Mouse (Mus musculus) lung, embryonic 14.5 days (tissue): Measurements from ENCODE around the gene Fut2. TPM values are rescaled to one million over a fixed set of nuclear protein-coding genes. Genes with fewer than 3 reads are reported as not detected.

ENCODE experiments used
- ATAC-seq: fragments of 200-750 bp; cut with Nextera tagmentation; 2 replicates; pipeline ENCODE4 v1.8.0; 2017; ENCODE audit warnings: mild to moderate bottlenecking, moderate TSS enrichment, moderate library complexity; ENCODE audit not compliant: insufficient read depth
- DNase-seq: peaks from one replicate; pipeline ENCODE4 v3.0.0-alpha.2; 2015
- H3K27ac ChIP-seq: fragments of 300-500 bp; sonication (generic); 2 replicates; pipeline ENCODE4 v1.5.1; 2014; ENCODE audit warnings: low read depth, mild to moderate bottlenecking, moderate library complexity
- H3K27me3 ChIP-seq: fragments of 300-500 bp; sonication (generic); 2 replicates; pipeline ENCODE4 v1.6.1; 2014; ENCODE audit warnings: low read length, control low read depth; ENCODE audit not compliant: insufficient read depth
- H3K36me3 ChIP-seq: fragments of 300-500 bp; sonication (generic); 2 replicates; pipeline ENCODE4 v1.6.1; 2014; ENCODE audit warnings: control low read depth; ENCODE audit not compliant: insufficient read depth
- H3K4me1 ChIP-seq: fragments of 300-500 bp; sonication (generic); 2 replicates; pipeline ENCODE4 v1.6.1; 2014; ENCODE audit warnings: antibody characterized with exemption, control low read depth; ENCODE audit not compliant: insufficient read depth
- H3K4me2 ChIP-seq: fragments of 300-500 bp; sonication (generic); 2 replicates; pipeline ENCODE4 v1.6.1; 2014; ENCODE audit warnings: mild to moderate bottlenecking
- H3K4me3 ChIP-seq: fragments of 300-500 bp; sonication (generic); 2 replicates; pipeline ENCODE4 v1.5.1; 2014; ENCODE audit warnings: low read depth, low read length
- H3K9ac ChIP-seq: fragments of 300-500 bp; sonication (generic); 2 replicates; pipeline ENCODE4 v1.6.1; 2014
- H3K9me3 ChIP-seq: fragments of 300-500 bp; sonication (generic); 2 replicates; pipeline ENCODE4 v1.6.1; 2016; ENCODE audit warnings: low read depth, low read length, control low read depth
- CTCF ChIP-seq: IDR thresholded peaks from 2 replicates; pipeline ENCODE4 v1.5.1; 2016; ENCODE audit warnings: antibody characterized with exemption, low read depth
- WGBS: fragments of 180-500 bp; shearing (Covaris S2); extraction: QIAGEN DNeasy Blood & Tissue Kit; methylation state at CpG from one replicate; pipeline ENCODE4 v1.1.7; 2014; 5-methylcytosine and 5-hydroxymethylcytosine counted together
- polyA plus RNA-seq: library from polyadenylated mRNA; unstranded; fragments of >200 nt; fragmentation: Nextera tagmentation; extraction: Ambion mirVana; gene quantifications from 2 replicates; pipeline ENCODE4 v1.2.1, GENCODE M21; 2014

Fut2 gene
- polyA plus RNA-seq, 1 experiment from 2014 or later: 0.75 TPM

DNA sequence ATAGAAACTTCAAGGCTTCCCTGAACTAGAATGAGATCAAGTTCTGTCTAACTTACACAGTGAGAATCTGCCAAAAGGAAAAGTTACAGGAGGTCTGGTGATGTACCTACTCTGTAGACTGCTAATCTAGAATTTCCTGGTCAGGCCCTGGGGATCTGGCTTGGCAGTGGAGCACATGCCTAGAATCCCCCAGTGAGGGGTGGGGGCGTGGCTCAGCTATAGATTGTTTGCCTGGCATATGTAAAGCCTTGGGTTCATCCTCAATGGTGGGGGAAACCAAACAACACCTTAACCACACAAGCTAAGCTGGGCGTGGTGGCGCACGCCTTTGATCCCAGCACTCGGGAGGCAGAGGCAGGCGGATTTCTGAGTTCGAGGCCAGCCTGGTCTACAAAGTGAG is 31.7 kb upstream of the Fut2 start:
- H3K4me1 ChIP-seq: peaks cover 3% of the 10 kb centered on the region; the same call in 1 of the 2 replicates
- H3K27me3 ChIP-seq: peaks cover 25% of the 10 kb centered on the region
- WGBS: 80% methylated on average over 5 of the region's 7 CpGs
- TF ChIP-seq CTCF: no peak
- DNase-seq (no peak), ATAC-seq (no peak)
- H3K4me2 ChIP-seq: no peak overlapping the region
- H3K9me3 ChIP-seq: no peaks in the 10 kb centered on the region
- H3K9ac ChIP-seq: no peak overlapping the region
- no peak overlapping the region for H3K4me3 ChIP-seq
- H3K36me3 ChIP-seq: no peaks in the 10 kb centered on the region
- no peak overlapping the region for H3K27ac ChIP-seq

DNA sequence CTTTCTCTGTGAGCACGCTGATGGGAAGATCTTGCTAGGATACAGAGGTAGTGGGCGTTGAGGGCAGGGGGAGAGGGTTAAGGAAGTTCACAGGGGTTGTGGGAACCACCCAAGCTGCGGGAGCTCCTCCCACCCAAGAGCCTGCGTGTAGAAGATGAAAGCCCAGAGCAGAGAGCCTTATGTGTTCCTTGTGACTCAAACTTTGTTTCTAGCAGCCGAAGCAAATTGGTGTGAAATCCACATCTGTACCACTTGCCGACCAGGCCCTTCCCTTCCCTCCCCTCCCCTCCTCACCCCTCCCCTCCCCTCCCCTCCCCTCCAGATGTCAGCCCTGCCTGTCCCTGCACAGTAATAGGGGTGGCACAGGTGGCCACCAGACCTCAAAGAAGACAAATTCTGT is 28.9 kb upstream of the Fut2 start:
- Histone ChIP-seq H3K4me3 (no peak overlapping the region), H3K4me1 (no peaks in the 10 kb centered on the region), H3K27ac (no peak overlapping the region), H3K9ac (no peak overlapping the region), H3K27me3 (peaks cover 18% of the 10 kb centered on the region), H3K4me2 (no peak overlapping the region), H3K9me3 (no peaks in the 10 kb centered on the region), H3K36me3 (no peaks in the 10 kb centered on the region)
- WGBS: 19% methylated on average over 6 of the region's 6 CpGs
- no peak for TF ChIP-seq CTCF
- ATAC-seq (no peak), DNase-seq (no peak)

DNA sequence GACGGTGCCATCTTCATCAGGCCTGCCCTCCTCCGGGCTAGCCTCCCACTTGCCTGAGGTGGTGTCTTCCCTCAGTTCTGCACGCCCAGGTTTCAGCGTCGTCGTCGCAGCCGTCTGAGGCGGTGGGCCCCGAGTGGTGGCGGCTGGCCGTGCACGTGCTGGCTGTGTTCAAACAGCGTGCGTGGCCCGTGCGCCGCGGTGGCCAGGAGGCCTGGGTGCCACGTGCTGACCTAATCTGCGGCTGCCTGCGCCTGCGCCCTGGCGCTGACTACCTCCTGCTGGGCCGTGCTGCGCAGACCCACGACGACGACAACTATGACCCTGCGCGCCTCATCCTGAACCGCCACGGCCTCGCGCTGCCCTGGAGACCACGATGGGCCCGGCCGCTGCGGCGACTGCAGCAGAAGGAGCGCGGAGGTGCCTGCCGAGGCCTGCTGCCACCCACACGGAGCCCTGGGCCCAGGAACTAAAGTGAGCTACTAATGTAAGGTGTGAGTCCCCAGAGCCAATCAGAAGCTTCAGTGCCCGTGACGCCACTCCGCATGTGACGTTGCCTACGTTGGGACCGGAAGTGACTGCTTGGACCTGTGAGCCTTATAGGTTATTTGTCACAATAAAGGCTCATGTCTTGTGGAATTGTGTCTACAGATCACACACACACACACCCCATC is 27.9 kb upstream of the Fut2 start, which contains the start of gene Sec1:
Gene Sec1 (minus strand): TSS at position 482 of the 671 bp plus-strand sequence.
- no peaks in the 10 kb centered on the region for H3K9me3 ChIP-seq
- H3K36me3 ChIP-seq: no peaks in the 10 kb centered on the region
- ATAC-seq (no peak; the same call in 1 of the 2 replicates), DNase-seq (no peak)
- H3K4me1 ChIP-seq: no peaks in the 10 kb centered on the region
- no peak within 1 kb of the TSS for H3K4me3 ChIP-seq
- TF ChIP-seq CTCF: no peak
- H3K27me3 ChIP-seq: peaks cover 8% of the 10 kb centered on the region
- H3K9ac ChIP-seq: no peak within 1 kb of the TSS
- WGBS: 86% methylated on average over 50 of the region's 50 CpGs
- H3K4me2 ChIP-seq: no peak within 1 kb of the TSS
- H3K27ac ChIP-seq: no peak within 1 kb of the TSS

DNA sequence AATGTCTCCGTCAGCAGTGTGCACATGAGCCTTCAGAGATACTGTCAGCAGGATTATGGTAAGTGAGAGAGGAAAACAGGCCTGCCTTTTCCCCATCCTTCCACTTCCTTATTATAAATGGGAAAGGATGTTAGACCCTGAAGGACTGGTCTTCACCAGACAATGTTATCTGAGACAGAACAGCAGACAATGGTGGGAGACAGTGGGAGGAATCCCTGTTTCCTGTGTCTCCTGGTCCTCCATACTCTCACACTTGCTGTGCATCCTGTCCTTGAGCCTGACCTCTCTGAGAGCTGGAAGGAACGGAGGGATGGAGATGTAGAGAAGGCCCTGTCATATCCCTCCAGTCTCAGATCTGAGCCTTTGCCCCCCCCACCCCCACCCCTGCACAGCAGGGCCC is 26.2 kb upstream of the Fut2 start:
- Histone ChIP-seq H3K4me1 (no peaks in the 10 kb centered on the region), H3K9ac (no peak overlapping the region), H3K9me3 (no peaks in the 10 kb centered on the region), H3K36me3 (no peaks in the 10 kb centered on the region), H3K4me2 (no peak overlapping the region), H3K27me3 (no peaks in the 10 kb centered on the region), H3K27ac (no peak overlapping the region), H3K4me3 (no peak overlapping the region)
- DNase-seq (no peak), ATAC-seq (no peak)
- 63% methylated on average over 2 of the region's 2 CpGs for WGBS
- TF ChIP-seq CTCF: no peak

DNA sequence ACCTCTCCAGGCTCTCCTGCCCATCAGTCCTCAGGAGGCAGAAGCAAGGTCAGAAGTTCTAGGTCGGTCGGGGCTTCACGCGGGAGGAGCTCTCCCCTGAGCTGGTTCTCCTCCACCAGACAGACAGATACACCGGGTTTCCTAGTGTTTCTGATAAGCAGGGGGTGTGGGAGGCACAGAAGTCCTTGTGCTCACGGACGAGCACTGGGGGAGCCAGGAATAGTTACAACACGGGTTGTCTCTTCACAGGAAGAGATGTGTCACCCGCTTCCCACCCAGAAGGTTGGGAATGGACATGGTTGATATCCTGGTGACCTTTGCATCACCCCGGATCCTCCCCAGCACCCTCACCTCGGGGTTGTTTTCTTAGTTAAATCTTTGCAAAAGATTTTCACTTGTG is 23.6 kb upstream of the Fut2 start:
- Histone ChIP-seq H3K9me3 (no peaks in the 10 kb centered on the region), H3K27ac (no peak overlapping the region), H3K4me1 (no peaks in the 10 kb centered on the region), H3K4me3 (no peak overlapping the region), H3K9ac (no peak overlapping the region), H3K4me2 (no peak overlapping the region), H3K27me3 (no peaks in the 10 kb centered on the region), H3K36me3 (no peaks in the 10 kb centered on the region)
- DNase-seq: no peak
- TF ChIP-seq CTCF: no peak
- 53% methylated on average over 11 of the region's 11 CpGs for WGBS
- ATAC-seq: no peak

DNA sequence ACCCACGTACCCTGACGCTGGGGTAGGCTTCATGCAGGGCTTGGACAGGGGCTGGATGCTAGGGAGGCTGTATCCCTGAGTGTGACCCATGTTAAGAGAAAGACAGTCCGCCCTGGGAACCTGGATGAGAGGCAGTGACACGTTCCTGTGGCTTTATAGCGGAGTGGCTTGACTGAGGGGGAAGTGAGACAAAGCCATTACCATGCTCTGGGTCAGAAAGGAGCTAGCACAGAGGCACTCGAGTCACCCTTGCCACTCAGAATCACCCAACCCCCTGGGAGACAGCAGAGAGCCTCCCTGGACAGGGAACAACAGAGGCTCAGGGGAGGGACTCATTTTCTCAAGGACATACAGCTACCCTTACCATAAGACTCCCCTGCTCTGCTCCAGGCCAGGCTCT is 22.9 kb upstream of the Fut2 start:
- Histone ChIP-seq H3K27ac (no peak overlapping the region), H3K9ac (no peak overlapping the region), H3K4me1 (no peaks in the 10 kb centered on the region), H3K4me3 (no peak overlapping the region), H3K36me3 (no peaks in the 10 kb centered on the region), H3K4me2 (no peak overlapping the region), H3K9me3 (no peaks in the 10 kb centered on the region), H3K27me3 (no peaks in the 10 kb centered on the region)
- no peak for DNase-seq
- ATAC-seq: no peak
- TF ChIP-seq CTCF: no peak
- 56% methylated on average over 6 of the region's 6 CpGs for WGBS

DNA sequence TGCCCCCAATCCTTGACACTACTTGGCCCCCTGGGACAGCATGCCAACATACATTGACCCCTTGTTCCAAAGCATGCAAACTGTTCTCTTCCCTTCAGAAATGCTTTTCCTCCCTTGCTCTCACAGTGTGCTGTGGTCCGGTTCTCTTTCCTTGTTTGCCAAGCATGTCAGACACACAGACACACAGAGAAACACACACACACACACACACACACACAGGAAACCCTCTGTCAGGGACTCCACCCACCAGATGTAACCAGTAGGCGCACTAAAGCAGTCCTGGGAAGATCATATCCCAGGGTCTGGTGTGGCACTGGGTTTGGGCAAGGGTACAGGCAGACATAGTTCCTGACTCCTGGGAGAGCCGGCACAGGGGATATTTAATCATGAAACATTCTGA is 20.6 kb upstream of the Fut2 start:
- no peak for TF ChIP-seq CTCF
- Histone ChIP-seq H3K4me3 (no peak overlapping the region), H3K27ac (no peak overlapping the region), H3K27me3 (no peaks in the 10 kb centered on the region), H3K36me3 (no peaks in the 10 kb centered on the region), H3K4me2 (no peak overlapping the region), H3K9ac (no peak overlapping the region), H3K4me1 (peaks cover 7% of the 10 kb centered on the region; the same call in 1 of the 2 replicates), H3K9me3 (no peaks in the 10 kb centered on the region)
- ATAC-seq (no peak), DNase-seq (no peak)
- WGBS: 52% methylated on average over 3 of the region's 3 CpGs

DNA sequence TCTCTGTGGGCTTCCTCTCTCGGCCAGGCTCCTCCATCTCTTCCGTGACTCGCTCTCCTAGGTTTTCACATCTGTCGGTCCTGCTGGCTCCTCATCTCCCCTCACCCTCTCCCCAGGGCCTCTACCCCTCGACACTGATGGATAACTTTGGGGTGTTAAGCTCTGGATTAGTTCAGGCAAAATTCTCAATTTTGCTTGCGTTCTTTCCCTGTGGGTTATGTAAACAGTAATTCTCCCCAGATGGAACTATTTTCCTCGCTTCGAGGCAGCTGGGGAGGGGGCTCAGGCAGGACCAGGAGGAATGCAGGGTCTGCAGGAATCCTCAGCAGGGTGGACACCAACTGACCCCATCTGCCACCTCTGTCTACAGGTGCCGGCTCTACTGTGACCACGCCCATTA is 19.6 kb upstream of the Fut2 start:
- Histone ChIP-seq H3K4me3 (no peak overlapping the region), H3K36me3 (no peaks in the 10 kb centered on the region), H3K4me2 (no peak overlapping the region), H3K4me1 (peaks cover 7% of the 10 kb centered on the region; the same call in 1 of the 2 replicates), H3K27ac (no peak overlapping the region), H3K27me3 (no peaks in the 10 kb centered on the region), H3K9ac (no peak overlapping the region), H3K9me3 (no peaks in the 10 kb centered on the region)
- no peak for TF ChIP-seq CTCF
- 26% methylated on average over 10 of the region's 10 CpGs for WGBS
- ATAC-seq: no peak
- DNase-seq: no peak
